Mouse (Mus musculus) ZHBTc4 (cell line): ENCODE results near the gene Dnajb13.
A peak's percentile ranks its signal among the peaks of the same experiment; 100 is the strongest.
"Not testable (repeated sequence)": the region's sequence is repeated elsewhere in the genome, so short reads cannot be mapped to it uniquely, and the experiment has no call there.

Experiments
- DNase-seq: peaks from one replicate; pipeline ENCODE4 v3.0.0-alpha.2; 2011; ENCODE audit warnings: low read depth, low spot score

Gene Dnajb13

GRCm38 (mm10) chr7:100488474-100489048, 26.2 kb downstream of the Dnajb13 start:
- no peak for DNase-seq

GRCm38 (mm10) chr7:100487301-100487700, 27.5 kb downstream of the Dnajb13 start:
- peak; percentile 40 for DNase-seq

- no peak for DNase-seq
Measured at GRCm38 (mm10) chr7:100484493-100484892, 30.3 kb downstream of the Dnajb13 start.

- not testable (repeated sequence) for DNase-seq
Measured at GRCm38 (mm10) chr7:100482046-100482445, 32.7 kb downstream of the Dnajb13 start.

GRCm38 (mm10) chr7:100480175-100480574, 34.6 kb downstream of the Dnajb13 start:
- DNase-seq = no peak

GRCm38 (mm10) chr7:100479823-100480164, 35.0 kb downstream of the Dnajb13 start:
- peak; percentile 36 for DNase-seq

GRCm38 (mm10) chr7:100479100-100479822, 35.5 kb downstream of the Dnajb13 start:
- DNase-seq = no peak

GRCm38 (mm10) chr7:100474680-100475079, 40.1 kb downstream of the Dnajb13 start:
- DNase-seq = peak; percentile 27

GRCm38 (mm10) chr7:100473846-100474454, 40.8 kb downstream of the Dnajb13 start:
- no peak for DNase-seq

GRCm38 (mm10) chr7:100472777-100473176, 42.0 kb downstream of the Dnajb13 start, which contains the start of gene Ucp3:
TSS of gene Ucp3 (plus strand) at chr7:100472990.
- no peak for DNase-seq

GRCm38 (mm10) chr7:100471407-100471797, 43.4 kb downstream of the Dnajb13 start:
- no peak for DNase-seq

- DNase-seq = no peak
Measured at GRCm38 (mm10) chr7:100470796-100471406, 43.9 kb downstream of the Dnajb13 start.

- DNase-seq = no peak
Measured at GRCm38 (mm10) chr7:100469502-100469901, 45.3 kb downstream of the Dnajb13 start.

- DNase-seq = no peak
Measured at GRCm38 (mm10) chr7:100468761-100469160, 46.0 kb downstream of the Dnajb13 start.

GRCm38 (mm10) chr7:100466781-100467510, 47.8 kb downstream of the Dnajb13 start:
- no peak for DNase-seq

- no peak for DNase-seq
Measured at GRCm38 (mm10) chr7:100465656-100466309, 49.0 kb downstream of the Dnajb13 start.

- no peak for DNase-seq
Measured at GRCm38 (mm10) chr7:100465248-100465647, 49.5 kb downstream of the Dnajb13 start.

- no peak for DNase-seq
Measured at GRCm38 (mm10) chr7:100464248-100464647, 50.5 kb downstream of the Dnajb13 start.

GRCm38 (mm10) chr7:100463757-100464156, 51.0 kb downstream of the Dnajb13 start:
- no peak for DNase-seq

- no peak for DNase-seq
Measured at GRCm38 (mm10) chr7:100463194-100463593, 51.6 kb downstream of the Dnajb13 start.

- DNase-seq = no peak
Measured at GRCm38 (mm10) chr7:100461621-100462151, 53.1 kb downstream of the Dnajb13 start.
